ENCODE assay signal across 18 mouse cellular contexts in the genomic region with DNA sequence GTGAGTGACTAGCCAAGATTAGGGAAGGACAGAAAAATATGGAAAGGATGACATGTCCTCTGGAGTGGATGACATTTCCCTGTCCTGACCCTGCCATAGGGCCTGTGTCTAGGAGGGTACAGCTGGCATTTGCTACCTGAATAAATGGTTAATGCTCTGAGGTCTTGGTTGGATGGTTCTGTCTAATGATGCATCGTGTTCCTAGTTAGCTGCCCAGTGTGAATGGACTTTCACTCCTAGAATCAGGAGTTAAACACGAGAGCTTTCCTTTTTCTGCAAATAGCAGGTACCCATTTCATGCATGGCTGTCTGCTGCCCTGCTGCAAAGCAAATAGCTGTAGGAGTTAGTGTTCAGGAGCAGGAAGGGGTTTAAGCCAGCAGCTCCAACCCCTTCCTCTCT.
DNase-seq lines count a peak whose midpoint lies in the region; ATAC-seq and TF ChIP-seq lines count a peak whose summit lies in the region.
"Had no signal": no experiment of that assay in that cellular context is flagged by ENCODE, and none has a peak within 500 bp of the region (broad histone marks: within the 10 kb centered on the region; RNA-seq: fewer than 3 reads in every experiment).

No protein-coding gene starts in this region.

- no peaks in the 10 kb centered on the region for H3K36me3 ChIP-seq in midbrain, embryonic 12.5 days
- H3K36me3 ChIP-seq in midbrain, postnatal 0 days (ENCODE audit: insufficient read depth, low read length), result no peaks in the 10 kb centered on the region
- H3K36me3 ChIP-seq in kidney, embryonic 16.5 days (ENCODE audit: insufficient read depth, low read length), result no peaks in the 10 kb centered on the region
- no peaks in the 10 kb centered on the region for H3K36me3 ChIP-seq in midbrain, embryonic 16.5 days (ENCODE audit: control insufficient read depth, insufficient read depth, low read length)
- no peaks in the 10 kb centered on the region for H3K36me3 ChIP-seq in intestine, embryonic 16.5 days (ENCODE audit: control insufficient read depth, insufficient read depth, low read length)
- H3K36me3 ChIP-seq: forebrain, embryonic 10.5 days; limb, embryonic 12.5 days; liver, embryonic 12.5 days; stomach, embryonic 15.5 days had no signal

- H3K4me1 ChIP-seq in midbrain, embryonic 12.5 days, result peaks cover 46% of the 10 kb centered on the region
- no peaks in the 10 kb centered on the region; the same call in 1 of the 2 replicates for H3K4me1 ChIP-seq in midbrain, postnatal 0 days (ENCODE audit: insufficient read depth, low read length)
- peaks cover 33% of the 10 kb centered on the region for H3K4me1 ChIP-seq in kidney, embryonic 16.5 days (ENCODE audit: insufficient read depth, low read length)
- peaks cover 27% of the 10 kb centered on the region for H3K4me1 ChIP-seq in midbrain, embryonic 16.5 days (ENCODE audit: control insufficient read depth, insufficient read depth, low read length)
- peaks cover 15% of the 10 kb centered on the region for H3K4me1 ChIP-seq in intestine, embryonic 16.5 days (ENCODE audit: control insufficient read depth, insufficient read depth, low read length)
- H3K4me1 ChIP-seq: liver, embryonic 12.5 days; stomach, embryonic 15.5 days had no signal

- no peaks in the 10 kb centered on the region for H3K27me3 ChIP-seq in midbrain, embryonic 12.5 days
- no peaks in the 10 kb centered on the region for H3K27me3 ChIP-seq in midbrain, postnatal 0 days (ENCODE audit: insufficient read depth, low read length)
- no peaks in the 10 kb centered on the region for H3K27me3 ChIP-seq in kidney, embryonic 16.5 days (ENCODE audit: insufficient read depth, low read length)
- H3K27me3 ChIP-seq in midbrain, embryonic 16.5 days (ENCODE audit: control insufficient read depth, insufficient read depth, low read depth, low read length), result no peaks in the 10 kb centered on the region
- no peaks in the 10 kb centered on the region for H3K27me3 ChIP-seq in intestine, embryonic 16.5 days (replicated peaks; ENCODE audit: control insufficient read depth, insufficient read depth, low read length)
- H3K27me3 ChIP-seq: limb, embryonic 12.5 days; liver, embryonic 12.5 days; stomach, embryonic 15.5 days had no signal

- WGBS in midbrain, embryonic 12.5 days, result 63% methylated on average over 2 of the region's 2 CpGs
- WGBS in midbrain, postnatal 0 days, result 66% methylated on average over 2 of the region's 2 CpGs
- WGBS in kidney, embryonic 16.5 days, result 29% methylated on average over 2 of the region's 2 CpGs
- WGBS in midbrain, embryonic 16.5 days, result 48% methylated on average over 2 of the region's 2 CpGs
- 85% methylated on average over 2 of the region's 2 CpGs for WGBS in intestine, embryonic 16.5 days

- no peak overlapping the region for H3K4me2 ChIP-seq in midbrain, embryonic 12.5 days (replicated peaks)
- no peak overlapping the region for H3K4me2 ChIP-seq in midbrain, postnatal 0 days (ENCODE audit: low read depth, low read length, poor library complexity, severe bottlenecking)
- H3K4me2 ChIP-seq in kidney, embryonic 16.5 days (replicated peaks; ENCODE audit: low read depth, low read length), result no peak overlapping the region
- no peak overlapping the region for H3K4me2 ChIP-seq in midbrain, embryonic 16.5 days (ENCODE audit: low read length)
- H3K4me2 ChIP-seq in intestine, embryonic 16.5 days (ENCODE audit: low read depth, low read length), result no peak overlapping the region
- H3K4me2 ChIP-seq: limb, embryonic 12.5 days; liver, embryonic 12.5 days; stomach, embryonic 15.5 days had no signal

- intact Hi-C loops in left cerebral cortex, adult 2 months (cut with DNase I), result no loop called here

- H3K9me3 ChIP-seq in midbrain, embryonic 12.5 days, result no peaks in the 10 kb centered on the region
- no peaks in the 10 kb centered on the region for H3K9me3 ChIP-seq in midbrain, postnatal 0 days (ENCODE audit: low read length)
- no peaks in the 10 kb centered on the region for H3K9me3 ChIP-seq in kidney, embryonic 16.5 days (ENCODE audit: low read length)
- no peaks in the 10 kb centered on the region for H3K9me3 ChIP-seq in midbrain, embryonic 16.5 days (replicated peaks; ENCODE audit: control insufficient read depth, low read length, poor library complexity, severe bottlenecking)
- H3K9me3 ChIP-seq in intestine, embryonic 16.5 days (ENCODE audit: control insufficient read depth, low read length), result no peaks in the 10 kb centered on the region
- H3K9me3 ChIP-seq: forebrain, embryonic 10.5 days; limb, embryonic 12.5 days; liver, embryonic 12.5 days; megakaryocyte, embryonic 14.5 days; stomach, embryonic 15.5 days had no signal

- H3K9ac ChIP-seq in midbrain, embryonic 12.5 days (replicated peaks), result no peak overlapping the region
- no peak overlapping the region for H3K9ac ChIP-seq in midbrain, postnatal 0 days (replicated peaks; ENCODE audit: low read length, poor library complexity, severe bottlenecking)
- no peak overlapping the region for H3K9ac ChIP-seq in kidney, embryonic 16.5 days (replicated peaks; ENCODE audit: low read length)
- no peak overlapping the region for H3K9ac ChIP-seq in midbrain, embryonic 16.5 days (ENCODE audit: low read depth, low read length)
- H3K9ac ChIP-seq in intestine, embryonic 16.5 days (ENCODE audit: low read depth, low read length), result no peak overlapping the region
- H3K9ac ChIP-seq: limb, embryonic 12.5 days; liver, embryonic 12.5 days; stomach, embryonic 15.5 days had no signal

- no peak for DNase-seq in midbrain, postnatal 0 days (ENCODE audit: low spot score)
- DNase-seq in kidney, adult 8-10 months, result peak; percentile 57 to 72
- DNase-seq in left cerebral cortex, adult 2 months (ENCODE audit: extremely low spot score in 1 of 2, low spot score in 2 of 2), result no peak
- DNase-seq: cerebellum, adult 2 months; cerebellum, postnatal 36 days; lung, adult 2 months; thymus, adult 18-20 months; thymus, postnatal 4 days had no signal

- no peak for TF ChIP-seq CTCF in midbrain, postnatal 0 days (IDR thresholded peaks at IDR 0.05)
- no peak for TF ChIP-seq CTCF in left cerebral cortex, adult 2 months (IDR thresholded peaks at IDR 0.05)

- no peak for ATAC-seq in midbrain, embryonic 12.5 days (ENCODE audit: low FRiP score, low read depth)
- no peak for ATAC-seq in midbrain, postnatal 0 days (ENCODE audit: low FRiP score)
- ATAC-seq in kidney, embryonic 16.5 days (ENCODE audit: low FRiP score, low TSS enrichment), result peak; percentile 79; the same call in 1 of the 2 replicates
- no peak for ATAC-seq in midbrain, embryonic 16.5 days
- no peak for ATAC-seq in intestine, embryonic 16.5 days
- ATAC-seq: liver, embryonic 12.5 days had no signal

- no peak overlapping the region for H3K4me3 ChIP-seq in midbrain, embryonic 12.5 days
- H3K4me3 ChIP-seq in midbrain, postnatal 0 days (ENCODE audit: low read depth, low read length), result no peak overlapping the region
- H3K4me3 ChIP-seq in kidney, embryonic 16.5 days (ENCODE audit: low read length), result no peak overlapping the region
- H3K4me3 ChIP-seq in midbrain, embryonic 16.5 days (ENCODE audit: low read depth, low read length), result no peak overlapping the region
- H3K4me3 ChIP-seq in left cerebral cortex, adult 2 months, result no peak overlapping the region
- no peak overlapping the region for H3K4me3 ChIP-seq in intestine, embryonic 16.5 days (ENCODE audit: low read length)
- H3K4me3 ChIP-seq: forebrain, embryonic 10.5 days; limb, embryonic 12.5 days; liver, embryonic 12.5 days; megakaryocyte, embryonic 14.5 days; myocyte; stomach, embryonic 15.5 days had no signal

- peak overlapping the region; percentile 46; the same call in 1 of the 2 replicates for H3K27ac ChIP-seq in midbrain, embryonic 12.5 days (replicated peaks)
- H3K27ac ChIP-seq in midbrain, postnatal 0 days (ENCODE audit: low read depth, low read length), result no peak overlapping the region
- H3K27ac ChIP-seq in kidney, embryonic 16.5 days (ENCODE audit: low read length), result peak overlapping the region; percentile 47
- H3K27ac ChIP-seq in midbrain, embryonic 16.5 days (ENCODE audit: low read length), result peak overlapping the region; percentile 30; the same call in 1 of the 2 replicates
- H3K27ac ChIP-seq in left cerebral cortex, adult 2 months, result no peak overlapping the region
- no peak overlapping the region for H3K27ac ChIP-seq in intestine, embryonic 16.5 days (ENCODE audit: low read length)
- H3K27ac ChIP-seq: forebrain, embryonic 10.5 days; limb, embryonic 12.5 days; liver, embryonic 12.5 days; stomach, embryonic 15.5 days had no signal

Comparison
In these comparisons a context has a peak if more than half of its experiments do, and no peak if none do; other contexts are left out.
1. H3K27ac ChIP-seq: peak in midbrain, embryonic 12.5 days (single experiment), kidney, embryonic 16.5 days (single experiment) and midbrain, embryonic 16.5 days (single experiment); none in midbrain, postnatal 0 days (single experiment), left cerebral cortex, adult 2 months (single experiment) and intestine, embryonic 16.5 days (single experiment).
2. DNase-seq: peak in kidney, adult 8-10 months (2 of 2); none in midbrain, postnatal 0 days (single experiment) and left cerebral cortex, adult 2 months (0 of 2).